Mouse (Mus musculus): Measurements from ENCODE around the gene Agap1. TPM values are rescaled to one million over a fixed set of nuclear protein-coding genes. Genes with fewer than 3 reads are reported as not detected.

Gene Agap1
- polyA plus RNA-seq, 1 experiment from 2014 or later = 40.4 TPM

DNA sequence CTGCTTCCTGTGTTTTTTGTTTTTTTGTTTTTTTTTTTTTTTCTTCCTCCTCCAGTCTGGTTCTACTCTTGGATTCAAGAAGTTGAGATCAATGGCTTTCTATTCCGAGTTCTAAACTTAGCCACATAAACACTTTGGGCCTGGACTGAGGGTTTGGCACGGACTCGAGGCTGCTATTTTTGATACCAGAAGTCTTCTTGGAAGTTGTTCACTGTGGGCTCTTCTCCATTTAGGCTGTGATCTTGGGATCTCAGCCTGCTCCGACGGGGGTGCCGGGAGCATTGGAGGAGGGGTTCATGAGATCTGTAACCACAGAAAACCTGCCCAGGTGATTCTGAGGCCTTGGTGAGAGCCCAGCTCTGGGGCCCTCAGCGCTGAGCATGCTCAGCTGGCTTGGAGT lies 140.8 kb downstream of the Agap1 start:
- 89% methylated on average over 7 of the region's 7 CpGs for WGBS
- ATAC-seq (replicated peaks) = no peak
- peaks cover 16% of the 10 kb centered on the region for H3K4me1 ChIP-seq
- no peak overlapping the region for H3K27ac ChIP-seq (replicated peaks)
- H3K36me3 ChIP-seq = peaks cover 8% of the 10 kb centered on the region; the same call in 1 of the 2 replicates
- H3K9me3 ChIP-seq = 0 out of 2 replicates have a peak, but pooled peaks cover 4% of the 10 kb centered on the region
- H3K9ac ChIP-seq (replicated peaks) = no peak overlapping the region
- H3K4me2 ChIP-seq (replicated peaks) = no peak overlapping the region
- no peaks in the 10 kb centered on the region for H3K27me3 ChIP-seq
- no peak overlapping the region for H3K4me3 ChIP-seq

- 91% methylated on average over 2 of the region's 2 CpGs for WGBS
- Histone ChIP-seq H3K9ac (replicated peaks) (no peak overlapping the region), H3K27me3 (no peaks in the 10 kb centered on the region), H3K4me3 (no peak overlapping the region), H3K4me2 (replicated peaks) (no peak overlapping the region), H3K27ac (replicated peaks) (no peak overlapping the region), H3K36me3 (peaks cover 8% of the 10 kb centered on the region; the same call in 1 of the 2 replicates), H3K4me1 (peaks cover 24% of the 10 kb centered on the region), H3K9me3 (0 out of 2 replicates have a peak, but pooled peaks cover 4% of the 10 kb centered on the region)
- no peak for ATAC-seq (replicated peaks)
Observed at GRCm38 (mm10) chr1:89596223-89596622, 141.6 kb downstream of the Agap1 start.

DNA sequence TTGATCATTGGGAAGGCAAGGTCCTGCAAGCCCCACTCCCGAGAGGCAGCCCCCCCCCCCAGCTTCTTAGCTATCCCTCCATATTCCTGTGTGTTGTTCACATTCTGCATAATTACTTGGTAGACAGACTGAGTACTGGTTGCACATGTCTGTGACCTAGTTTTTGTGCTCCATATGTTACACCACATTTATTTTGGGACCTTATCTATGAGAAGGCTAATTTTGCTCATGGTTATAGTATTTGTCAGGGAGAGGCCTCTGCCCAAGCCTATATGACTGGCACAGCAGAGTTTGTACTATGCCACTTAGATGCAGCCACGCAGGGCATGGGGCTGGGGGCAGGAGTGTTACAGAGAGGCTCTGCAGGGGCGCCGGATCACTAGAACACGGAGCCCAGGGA lies 144.3 kb downstream of the Agap1 start:
- H3K36me3 ChIP-seq = no peaks in the 10 kb centered on the region
- ATAC-seq (replicated peaks) = no peak
- 87% methylated on average over 5 of the region's 5 CpGs for WGBS
- H3K9me3 ChIP-seq = no peaks in the 10 kb centered on the region
- H3K27ac ChIP-seq (replicated peaks) = no peak overlapping the region
- no peak overlapping the region for H3K4me2 ChIP-seq (replicated peaks)
- H3K27me3 ChIP-seq = no peaks in the 10 kb centered on the region
- no peak overlapping the region for H3K9ac ChIP-seq (replicated peaks)
- H3K4me3 ChIP-seq = no peak overlapping the region
- peaks cover 43% of the 10 kb centered on the region for H3K4me1 ChIP-seq

GRCm38 (mm10) chr1:89599983-89600741 lies 145.6 kb downstream of the Agap1 start:
- Histone ChIP-seq H3K4me2 (replicated peaks) (no peak overlapping the region), H3K9ac (replicated peaks) (no peak overlapping the region), H3K36me3 (no peaks in the 10 kb centered on the region), H3K4me3 (no peak overlapping the region), H3K9me3 (no peaks in the 10 kb centered on the region), H3K27ac (replicated peaks) (0 out of 2 replicates have a peak overlapping the region, but pooled peaks have one; percentile 6), H3K27me3 (no peaks in the 10 kb centered on the region), H3K4me1 (peaks cover 46% of the 10 kb centered on the region)
- WGBS = 78% methylated on average over 11 of the region's 11 CpGs
- no peak for ATAC-seq (replicated peaks)

DNA sequence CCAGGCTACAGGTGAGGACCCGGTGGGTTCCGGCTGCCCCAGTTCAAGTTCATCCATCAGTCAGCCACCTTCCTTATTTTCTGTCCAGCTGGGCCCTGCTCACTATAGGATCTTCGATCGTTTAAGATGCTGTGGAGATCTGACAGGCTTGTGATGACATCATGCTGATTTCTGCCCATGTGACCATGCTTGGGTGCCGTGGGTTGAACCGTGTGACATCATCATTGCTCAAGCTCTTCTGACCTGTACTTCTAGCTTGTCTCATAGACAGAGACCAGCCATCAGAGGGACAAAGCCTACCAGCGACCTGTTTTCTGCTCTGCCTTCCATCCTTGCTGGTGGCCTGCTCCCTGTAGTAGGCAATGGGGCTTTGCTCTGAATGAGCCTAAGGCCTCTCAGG lies 146.7 kb downstream of the Agap1 start:
- no peaks in the 10 kb centered on the region for H3K27me3 ChIP-seq
- H3K36me3 ChIP-seq = 0 out of 2 replicates have a peak, but pooled peaks cover 5% of the 10 kb centered on the region
- no peak overlapping the region for H3K4me3 ChIP-seq
- H3K27ac ChIP-seq (replicated peaks) = no peak overlapping the region
- H3K9me3 ChIP-seq = no peaks in the 10 kb centered on the region
- H3K4me1 ChIP-seq = peaks cover 46% of the 10 kb centered on the region
- ATAC-seq (replicated peaks) = no peak
- 82% methylated on average over 7 of the region's 7 CpGs for WGBS
- no peak overlapping the region for H3K9ac ChIP-seq (replicated peaks)
- no peak overlapping the region for H3K4me2 ChIP-seq (replicated peaks)

DNA sequence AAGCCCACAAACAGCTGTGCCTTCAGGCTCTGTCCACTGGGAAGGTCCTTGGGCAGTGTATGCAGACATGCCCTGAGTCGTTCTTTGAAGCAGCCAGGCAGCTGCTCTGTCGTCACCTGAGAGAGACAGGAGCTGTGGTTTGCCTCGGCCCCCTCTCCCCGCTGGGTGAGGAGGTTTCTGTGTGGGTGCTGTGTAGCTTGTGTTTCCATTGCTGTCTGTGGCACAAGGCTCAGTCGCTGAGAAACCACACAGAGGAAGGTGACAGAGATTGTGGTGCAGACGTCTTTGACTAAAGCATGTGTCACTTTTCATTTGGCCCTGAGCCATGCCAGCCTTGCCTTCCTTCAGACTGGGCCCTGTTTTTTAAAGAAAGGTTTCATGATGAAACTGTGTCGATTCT lies 148.3 kb downstream of the Agap1 start:
- Histone ChIP-seq H3K9me3 (no peaks in the 10 kb centered on the region), H3K4me3 (no peak overlapping the region), H3K4me1 (peaks cover 49% of the 10 kb centered on the region), H3K27ac (replicated peaks) (0 out of 2 replicates have a peak overlapping the region, but pooled peaks have one; percentile 27), H3K27me3 (no peaks in the 10 kb centered on the region), H3K4me2 (replicated peaks) (no peak overlapping the region), H3K9ac (replicated peaks) (no peak overlapping the region), H3K36me3 (0 out of 2 replicates have a peak, but pooled peaks cover 5% of the 10 kb centered on the region)
- ATAC-seq (replicated peaks) = no peak
- WGBS = 32% methylated on average over 7 of the region's 7 CpGs

DNA sequence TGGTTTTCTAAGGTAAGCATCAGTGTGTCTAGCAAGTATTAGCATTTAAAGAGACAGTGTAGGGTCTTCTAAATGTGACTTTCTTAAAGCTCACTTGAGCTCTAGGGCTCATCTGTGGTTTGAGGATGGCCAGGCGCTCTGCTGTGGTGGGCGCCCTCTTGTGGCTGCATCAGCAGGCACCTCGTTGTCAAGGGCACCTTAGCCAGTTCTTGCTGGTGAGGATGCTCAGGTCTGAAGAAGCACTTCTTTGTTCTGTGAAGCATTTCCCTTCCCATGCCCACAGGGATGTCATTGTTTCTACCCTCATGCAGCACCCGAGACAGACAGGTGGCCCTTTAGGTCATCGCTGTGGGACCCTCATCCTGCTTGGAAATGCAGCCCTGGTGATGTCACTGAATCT lies 152.0 kb downstream of the Agap1 start:
- Histone ChIP-seq H3K36me3 (0 out of 2 replicates have a peak, but pooled peaks cover 8% of the 10 kb centered on the region), H3K4me1 (peaks cover 23% of the 10 kb centered on the region), H3K4me2 (replicated peaks) (no peak overlapping the region), H3K4me3 (no peak overlapping the region), H3K27ac (replicated peaks) (no peak overlapping the region), H3K9me3 (no peaks in the 10 kb centered on the region), H3K9ac (replicated peaks) (no peak overlapping the region), H3K27me3 (no peaks in the 10 kb centered on the region)
- WGBS = 34% methylated on average over 5 of the region's 5 CpGs
- peak; percentile 42; the same call in 1 of the 2 replicates for ATAC-seq (replicated peaks)

DNA sequence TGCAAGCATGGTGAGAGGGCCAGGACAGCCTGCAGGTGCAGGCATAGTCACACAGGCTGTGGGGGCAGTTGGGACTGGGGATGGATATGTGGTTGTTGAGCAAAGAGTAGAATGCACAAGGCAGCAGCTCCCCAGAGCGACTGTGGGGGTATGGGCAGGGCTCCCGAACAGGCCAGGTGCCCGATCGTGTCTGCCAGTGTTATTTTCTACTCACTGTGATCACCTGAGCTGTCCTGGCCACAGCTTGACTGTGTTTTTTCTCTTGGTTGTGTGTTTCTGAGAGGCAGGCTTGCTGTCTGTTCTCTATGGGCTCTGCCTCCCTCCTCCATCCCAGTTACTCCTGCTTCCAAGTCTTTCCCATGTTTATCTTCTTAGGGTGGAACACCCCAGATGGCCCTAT lies 154.2 kb downstream of the Agap1 start:
- H3K27ac ChIP-seq (replicated peaks) = no peak overlapping the region
- no peak for ATAC-seq (replicated peaks)
- H3K36me3 ChIP-seq = 0 out of 2 replicates have a peak, but pooled peaks cover 12% of the 10 kb centered on the region
- H3K27me3 ChIP-seq = no peaks in the 10 kb centered on the region
- WGBS = 96% methylated on average over 4 of the region's 4 CpGs
- H3K9ac ChIP-seq (replicated peaks) = no peak overlapping the region
- no peak overlapping the region for H3K4me3 ChIP-seq
- 0 out of 2 replicates have a peak, but pooled peaks cover 10% of the 10 kb centered on the region for H3K4me1 ChIP-seq
- H3K9me3 ChIP-seq = no peaks in the 10 kb centered on the region
- H3K4me2 ChIP-seq (replicated peaks) = no peak overlapping the region

GRCm38 (mm10) chr1:89609964-89610363 lies 155.4 kb downstream of the Agap1 start:
- Histone ChIP-seq H3K36me3 (0 out of 2 replicates have a peak, but pooled peaks cover 12% of the 10 kb centered on the region), H3K9me3 (no peaks in the 10 kb centered on the region), H3K4me2 (replicated peaks) (no peak overlapping the region), H3K4me1 (0 out of 2 replicates have a peak, but pooled peaks cover 3% of the 10 kb centered on the region), H3K27ac (replicated peaks) (no peak overlapping the region), H3K27me3 (no peaks in the 10 kb centered on the region), H3K4me3 (no peak overlapping the region), H3K9ac (replicated peaks) (no peak overlapping the region)
- 95% methylated on average over 5 of the region's 5 CpGs for WGBS
- ATAC-seq (replicated peaks) = no peak

DNA sequence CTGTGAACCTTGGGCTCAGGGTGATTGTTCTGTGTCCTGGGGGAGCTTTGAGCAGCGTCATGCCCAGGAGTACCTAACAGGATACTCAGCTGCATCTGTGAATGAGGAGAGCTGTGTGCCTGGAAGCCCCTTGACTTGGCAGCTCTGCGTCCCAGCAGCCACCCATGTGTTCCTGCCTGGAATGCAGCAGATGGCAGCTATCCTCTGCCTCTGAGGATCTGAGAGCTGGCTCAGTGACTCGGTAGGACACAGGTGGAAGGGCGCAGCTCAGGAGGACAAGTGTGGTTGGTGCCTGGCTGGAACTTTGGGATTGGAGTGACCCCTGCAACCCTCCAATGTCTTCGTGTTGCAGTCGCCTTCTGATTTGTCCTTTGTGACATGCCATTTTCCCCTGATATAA lies 156.9 kb downstream of the Agap1 start:
- Histone ChIP-seq H3K9me3 (no peaks in the 10 kb centered on the region), H3K4me1 (0 out of 2 replicates have a peak, but pooled peaks cover 3% of the 10 kb centered on the region), H3K27ac (replicated peaks) (no peak overlapping the region), H3K27me3 (no peaks in the 10 kb centered on the region), H3K4me3 (no peak overlapping the region), H3K4me2 (replicated peaks) (no peak overlapping the region), H3K9ac (replicated peaks) (no peak overlapping the region), H3K36me3 (0 out of 2 replicates have a peak, but pooled peaks cover 7% of the 10 kb centered on the region)
- 75% methylated on average over 6 of the region's 6 CpGs for WGBS
- no peak for ATAC-seq (replicated peaks)

DNA sequence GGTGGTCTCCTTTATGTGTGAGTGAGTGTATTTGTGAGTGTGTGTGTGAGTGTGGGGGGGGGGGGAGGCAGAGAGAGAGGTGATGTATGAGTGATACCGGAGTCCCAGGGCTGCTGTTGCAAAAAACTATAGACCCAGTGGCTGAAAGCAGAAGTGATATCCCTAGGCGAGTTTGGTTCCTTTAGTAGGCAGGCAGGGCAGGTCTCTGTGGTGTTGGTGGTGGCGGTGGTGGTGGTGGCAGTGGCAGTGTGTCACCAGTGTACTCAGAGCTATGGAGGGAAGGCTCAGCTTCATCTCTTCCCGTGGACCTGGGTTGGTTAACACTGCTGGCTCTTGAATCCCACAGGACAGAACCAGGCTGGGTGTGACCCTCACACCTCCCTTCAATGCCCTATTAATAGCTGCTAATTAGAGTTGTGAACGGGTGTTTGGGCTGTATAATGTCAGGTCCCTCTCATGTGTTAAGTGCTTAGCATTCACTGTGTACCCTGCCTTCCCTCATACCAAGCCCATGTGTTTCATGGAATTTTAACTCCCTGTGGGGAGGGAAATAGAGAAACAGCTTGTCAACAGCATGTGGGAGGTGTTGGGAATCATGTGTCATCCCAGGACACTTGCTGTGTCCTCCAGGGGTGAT lies 158.7 kb downstream of the Agap1 start:
- peak; percentile 18; the same call in 1 of the 2 replicates for ATAC-seq (replicated peaks)
- H3K9me3 ChIP-seq = no peaks in the 10 kb centered on the region
- H3K4me2 ChIP-seq (replicated peaks) = no peak overlapping the region
- H3K27ac ChIP-seq (replicated peaks) = no peak overlapping the region
- WGBS = 52% methylated on average over 5 of the region's 5 CpGs
- H3K27me3 ChIP-seq = no peaks in the 10 kb centered on the region
- 0 out of 2 replicates have a peak, but pooled peaks cover 7% of the 10 kb centered on the region for H3K36me3 ChIP-seq
- H3K9ac ChIP-seq (replicated peaks) = no peak overlapping the region
- no peak overlapping the region for H3K4me3 ChIP-seq
- no peaks in the 10 kb centered on the region for H3K4me1 ChIP-seq

GRCm38 (mm10) chr1:89616556-89616955 lies 161.9 kb downstream of the Agap1 start:
- 92% methylated on average over 6 of the region's 6 CpGs for WGBS
- no peaks in the 10 kb centered on the region for H3K4me1 ChIP-seq

More at GRCm38 (mm10) chr1:89616556-89616955, 161.9 kb downstream of the Agap1 start:
- Histone ChIP-seq H3K27me3 (no peaks in the 10 kb centered on the region), H3K4me2 (replicated peaks) (no peak overlapping the region), H3K9me3 (no peaks in the 10 kb centered on the region), H3K4me3 (no peak overlapping the region), H3K36me3 (0 out of 2 replicates have a peak, but pooled peaks cover 4% of the 10 kb centered on the region), H3K9ac (replicated peaks) (no peak overlapping the region), H3K27ac (replicated peaks) (no peak overlapping the region)
- no peak for ATAC-seq (replicated peaks)
